Mouse (Mus musculus) embryonic fibroblast, embryonic 13.5 days (primary cell): Measurements from ENCODE around the gene Asb17.

Source experiments
- CTCF ChIP-seq: IDR thresholded peaks from 2 replicates; pipeline ENCODE4 v1.5.1; 2011; ENCODE audit warnings: mild to moderate bottlenecking, control low read depth, low read length, moderate library complexity, borderline replicate concordance; ENCODE audit not compliant: insufficient read depth
- POLR2A ChIP-seq: IDR thresholded peaks from 2 replicates; pipeline ENCODE4 v1.6.1; 2011; ENCODE audit warnings: low read depth, mild to moderate bottlenecking, control low read depth, low read length, moderate library complexity

- TF ChIP-seq CTCF (no peak), POLR2A (no peak)
Observed at GRCm38 (mm10) chr3:153799603-153800002, 44.4 kb upstream of the Asb17 start.
